Mouse (Mus musculus) heart, embryonic 16.5 days (tissue): ENCODE results near the gene Ccr4. TPM values are rescaled to one million over a fixed set of nuclear protein-coding genes. Genes with fewer than 3 reads are reported as not detected.
A peak's percentile ranks its signal among the peaks of the same experiment; 100 is the strongest.

Experiments
- ATAC-seq: fragments of 200-750 bp; cut with Nextera tagmentation; replicated peaks from 2 replicates; pipeline ENCODE4 v1.8.0; 2017; ENCODE audit warnings: moderate number of reproducible peaks; ENCODE audit not compliant: insufficient read depth, low FRiP score; ENCODE audit errors: extremely low read depth
- H3K27ac ChIP-seq: fragments of 300-500 bp; sonication (generic); 2 replicates; pipeline ENCODE4 v1.5.1; 2014; ENCODE audit warnings: mild to moderate bottlenecking, low read length, control low read depth, moderate library complexity
- H3K27me3 ChIP-seq: fragments of 300-500 bp; sonication (generic); 2 replicates; pipeline ENCODE4 v1.6.1; 2014; ENCODE audit warnings: low read length, mixed read lengths; ENCODE audit not compliant: control insufficient read depth, insufficient read depth
- H3K36me3 ChIP-seq: fragments of 300-500 bp; sonication (generic); 2 replicates; pipeline ENCODE4 v1.6.1; 2014; ENCODE audit not compliant: control insufficient read depth, insufficient read depth
- H3K4me1 ChIP-seq: fragments of 300-500 bp; sonication (generic); 2 replicates; pipeline ENCODE4 v1.6.1; 2014; ENCODE audit warnings: low read length, mixed read lengths; ENCODE audit not compliant: control insufficient read depth, insufficient read depth
- H3K4me2 ChIP-seq: fragments of 300-500 bp; sonication (generic); 2 replicates; pipeline ENCODE4 v1.6.1; 2014; ENCODE audit warnings: low read depth, mild to moderate bottlenecking, control low read depth, low read length
- H3K4me3 ChIP-seq: fragments of 300-500 bp; sonication (generic); 2 replicates; pipeline ENCODE4 v1.5.1; 2014; ENCODE audit warnings: mild to moderate bottlenecking, control low read depth, low read length
- H3K9ac ChIP-seq: fragments of 300-500 bp; sonication (generic); 2 replicates; pipeline ENCODE4 v1.6.1; 2014; ENCODE audit warnings: low read length, control low read depth
- H3K9me3 ChIP-seq: fragments of 300-500 bp; sonication (generic); replicated peaks from 2 replicates; pipeline ENCODE4 v1.6.1; 2016; ENCODE audit warnings: low read length; ENCODE audit not compliant: control insufficient read depth
- WGBS: fragments of 180-500 bp; shearing (Covaris S2); extraction: QIAGEN DNeasy Blood & Tissue Kit; methylation state at CpG from one replicate; pipeline ENCODE4 v1.1.7; 2014; 5-methylcytosine and 5-hydroxymethylcytosine counted together
- polyA plus RNA-seq: library from polyadenylated mRNA; unstranded; fragments of >200 nt; fragmentation: Nextera tagmentation; extraction: Ambion mirVana; gene quantifications from 2 replicates; pipeline ENCODE4 v1.2.1, GENCODE M21; 2015

Gene Ccr4
- polyA plus RNA-seq, 1 experiment from 2014 or later, result 0.87 TPM

GRCm38 (mm10) chr9:114448700-114449099 is 56.0 kb downstream of the Ccr4 start:
- H3K4me1 ChIP-seq, result peaks cover 4% of the 10 kb centered on the region; the same call in 1 of the 2 replicates
- 69% methylated on average over 5 of the region's 5 CpGs for WGBS

GRCm38 (mm10) chr9:114446887-114447286 is 57.8 kb downstream of the Ccr4 start:
- Histone ChIP-seq H3K4me2 (no peak overlapping the region), H3K27me3 (no peaks in the 10 kb centered on the region), H3K4me1 (peaks cover 4% of the 10 kb centered on the region; the same call in 1 of the 2 replicates), H3K27ac (no peak overlapping the region), H3K36me3 (peaks cover 2% of the 10 kb centered on the region; the same call in 1 of the 2 replicates), H3K9ac (no peak overlapping the region), H3K9me3 (no peaks in the 10 kb centered on the region), H3K4me3 (no peak overlapping the region)
- WGBS, result 58% methylated on average over 8 of the region's 8 CpGs
- ATAC-seq, result peak; percentile 58

More at GRCm38 (mm10) chr9:114448700-114449099, 56.0 kb downstream of the Ccr4 start:
- Histone ChIP-seq H3K9me3 (no peaks in the 10 kb centered on the region), H3K4me2 (no peak overlapping the region), H3K36me3 (0 out of 2 replicates have a peak, but pooled peaks cover 1% of the 10 kb centered on the region), H3K27me3 (no peaks in the 10 kb centered on the region), H3K9ac (no peak overlapping the region), H3K27ac (no peak overlapping the region), H3K4me3 (no peak overlapping the region)
- ATAC-seq, result no peak

GRCm38 (mm10) chr9:114443351-114443750 is 61.4 kb downstream of the Ccr4 start:
- H3K27me3 ChIP-seq, result no peaks in the 10 kb centered on the region
- no peak overlapping the region for H3K4me3 ChIP-seq
- H3K27ac ChIP-seq, result peak overlapping the region; percentile 24; the same call in 1 of the 2 replicates
- H3K9ac ChIP-seq, result no peak overlapping the region
- WGBS, result 88% methylated on average over 8 of the region's 8 CpGs
- H3K4me1 ChIP-seq, result peaks cover 4% of the 10 kb centered on the region; the same call in 1 of the 2 replicates
- ATAC-seq, result no peak; the same call in 1 of the 2 replicates
- no peak overlapping the region for H3K4me2 ChIP-seq
- H3K36me3 ChIP-seq, result peaks cover 2% of the 10 kb centered on the region; the same call in 1 of the 2 replicates
- no peaks in the 10 kb centered on the region for H3K9me3 ChIP-seq

GRCm38 (mm10) chr9:114442893-114443292 is 61.8 kb downstream of the Ccr4 start:
- Histone ChIP-seq H3K27me3 (no peaks in the 10 kb centered on the region), H3K4me2 (no peak overlapping the region), H3K9ac (no peak overlapping the region), H3K27ac (peak overlapping the region; percentile 24; the same call in 1 of the 2 replicates), H3K4me3 (no peak overlapping the region), H3K4me1 (peaks cover 4% of the 10 kb centered on the region; the same call in 1 of the 2 replicates), H3K36me3 (peaks cover 2% of the 10 kb centered on the region; the same call in 1 of the 2 replicates), H3K9me3 (no peaks in the 10 kb centered on the region)
- WGBS, result 79% methylated on average over 9 of the region's 9 CpGs
- ATAC-seq, result no peak

- 91% methylated on average over 9 of the region's 9 CpGs for WGBS
- Histone ChIP-seq H3K4me2 (no peak overlapping the region), H3K27ac (no peak overlapping the region), H3K36me3 (peaks cover 2% of the 10 kb centered on the region; the same call in 1 of the 2 replicates), H3K4me3 (no peak overlapping the region), H3K9me3 (no peaks in the 10 kb centered on the region), H3K4me1 (peaks cover 4% of the 10 kb centered on the region; the same call in 1 of the 2 replicates), H3K9ac (no peak overlapping the region), H3K27me3 (no peaks in the 10 kb centered on the region)
- no peak for ATAC-seq
Measured at GRCm38 (mm10) chr9:114442225-114442624, 62.5 kb downstream of the Ccr4 start.

GRCm38 (mm10) chr9:114440548-114440947 is 64.2 kb downstream of the Ccr4 start:
- peaks cover 5% of the 10 kb centered on the region for H3K36me3 ChIP-seq
- no peaks in the 10 kb centered on the region for H3K4me1 ChIP-seq
- H3K27ac ChIP-seq, result no peak overlapping the region; the same call in 1 of the 2 replicates
- H3K9ac ChIP-seq, result no peak overlapping the region
- H3K4me2 ChIP-seq, result no peak overlapping the region
- H3K4me3 ChIP-seq, result no peak overlapping the region
- WGBS, result 76% methylated on average over 10 of the region's 10 CpGs
- ATAC-seq, result no peak; the same call in 1 of the 2 replicates
- no peaks in the 10 kb centered on the region for H3K9me3 ChIP-seq
- H3K27me3 ChIP-seq, result no peaks in the 10 kb centered on the region

Other genes starting within 250 kb of the Ccr4 start
- gene Bcl2a1c, start 174.8 kb downstream of the Ccr4 start, polyA plus RNA-seq, result not detected in 2 replicates
- gene Crtap, start 114.2 kb downstream of the Ccr4 start, polyA plus RNA-seq, result 131 and 138 TPM in 2 replicates
- gene Glb1, start 103.8 kb downstream of the Ccr4 start, polyA plus RNA-seq, result 41.9 and 42.5 TPM in 2 replicates
- gene Tmppe, start 103.8 kb downstream of the Ccr4 start, polyA plus RNA-seq, result 8.2 and 10.0 TPM in 2 replicates
- gene C130032M10Rik, start 10.8 kb upstream of the Ccr4 start, polyA plus RNA-seq, result 0.87 and 1.3 TPM in 2 replicates
- gene Trim71, start 59.5 kb upstream of the Ccr4 start, polyA plus RNA-seq, result 0.03 and 0.05 TPM in 2 replicates
- 38.6 and 41.4 TPM in 2 replicates for gene Cnot10, start 135.3 kb upstream of the Ccr4 start, polyA plus RNA-seq
- 69.2 and 76.0 TPM in 2 replicates for gene Dync1li1, start 183.9 kb upstream of the Ccr4 start, polyA plus RNA-seq
- 51.0 and 51.6 TPM in 2 replicates for gene Cmtm6, start 226.2 kb upstream of the Ccr4 start, polyA plus RNA-seq